Mouse (Mus musculus): ENCODE results near the gene Tirap. TPM values are rescaled to one million over a fixed set of nuclear protein-coding genes. Genes with fewer than 3 reads are reported as not detected.

The Tirap gene
- polyA plus RNA-seq, 1 experiment from 2014 or later = 14.0 TPM

- no peak overlapping the region for H3K4me2 ChIP-seq
- no peak for ATAC-seq (ENCODE audit: borderline replicate concordance, extremely low read depth, low FRiP score, low TSS enrichment)
- H3K4me1 ChIP-seq = no peaks in the 10 kb centered on the region
- H3K4me3 ChIP-seq = no peak overlapping the region
- H3K9me3 ChIP-seq = no peaks in the 10 kb centered on the region
- H3K27me3 ChIP-seq = no peaks in the 10 kb centered on the region
- no peaks in the 10 kb centered on the region for H3K36me3 ChIP-seq
- H3K27ac ChIP-seq = no peak overlapping the region
- 48% methylated on average over 2 of the region's 2 CpGs for WGBS
- no peak overlapping the region for H3K9ac ChIP-seq
Measured at GRCm38 (mm10) chr9:35142221-35142620, 57.9 kb downstream of the Tirap start.

- 69% methylated on average over 5 of the region's 5 CpGs for WGBS
- Histone ChIP-seq H3K4me2 (no peak overlapping the region), H3K27ac (no peak overlapping the region), H3K36me3 (no peaks in the 10 kb centered on the region), H3K4me3 (no peak overlapping the region), H3K27me3 (no peaks in the 10 kb centered on the region), H3K9ac (no peak overlapping the region), H3K9me3 (no peaks in the 10 kb centered on the region), H3K4me1 (0 out of 2 replicates have a peak, but pooled peaks cover 8% of the 10 kb centered on the region)
- no peak for ATAC-seq (ENCODE audit: borderline replicate concordance, extremely low read depth, low FRiP score, low TSS enrichment)
Measured at GRCm38 (mm10) chr9:35139231-35139744, 60.8 kb downstream of the Tirap start.

- H3K4me3 ChIP-seq = no peak overlapping the region
- no peak overlapping the region for H3K9ac ChIP-seq
- H3K27me3 ChIP-seq = no peaks in the 10 kb centered on the region
- no peak overlapping the region for H3K4me2 ChIP-seq
- WGBS = 77% methylated on average over 7 of the region's 7 CpGs
- no peaks in the 10 kb centered on the region for H3K9me3 ChIP-seq
- 0 out of 2 replicates have a peak, but pooled peaks cover 8% of the 10 kb centered on the region for H3K4me1 ChIP-seq
- no peaks in the 10 kb centered on the region for H3K36me3 ChIP-seq
- no peak overlapping the region for H3K27ac ChIP-seq
- no peak for ATAC-seq (ENCODE audit: borderline replicate concordance, extremely low read depth, low FRiP score, low TSS enrichment)
Measured at GRCm38 (mm10) chr9:35138029-35138428, 62.1 kb downstream of the Tirap start.

- no peaks in the 10 kb centered on the region for H3K27me3 ChIP-seq
- H3K4me3 ChIP-seq = no peak overlapping the region
- no peak overlapping the region for H3K4me2 ChIP-seq
- H3K9ac ChIP-seq = no peak overlapping the region
- H3K36me3 ChIP-seq = no peaks in the 10 kb centered on the region
- no peaks in the 10 kb centered on the region for H3K9me3 ChIP-seq
- H3K4me1 ChIP-seq = 0 out of 2 replicates have a peak, but pooled peaks cover 8% of the 10 kb centered on the region
- 44% methylated on average over 6 of the region's 6 CpGs for WGBS
- 0 out of 2 replicates have a peak, but pooled peaks have one; percentile 8 for ATAC-seq (ENCODE audit: borderline replicate concordance, extremely low read depth, low FRiP score, low TSS enrichment)
- H3K27ac ChIP-seq = no peak overlapping the region; the same call in 1 of the 2 replicates
Measured at GRCm38 (mm10) chr9:35135575-35135974, 64.5 kb downstream of the Tirap start.

Other genes starting within 250 kb of the Tirap start
- gene St3gal4, start 81.0 kb downstream of the Tirap start, polyA plus RNA-seq (2015; fragmentation: Nextera tagmentation; extraction: Ambion mirVana) = 36.4 and 37.4 TPM in 2 replicates
- gene Dcps, start 24.2 kb downstream of the Tirap start, polyA plus RNA-seq (2015; fragmentation: Nextera tagmentation; extraction: Ambion mirVana) = 92.6 and 93.1 TPM in 2 replicates
- 113 and 118 TPM in 2 replicates for gene Srpr, start 116 bp downstream of the Tirap start, polyA plus RNA-seq (2015; fragmentation: Nextera tagmentation; extraction: Ambion mirVana)
- gene Foxred1, start 10.8 kb upstream of the Tirap start, polyA plus RNA-seq (2015; fragmentation: Nextera tagmentation; extraction: Ambion mirVana) = 37.9 and 43.0 TPM in 2 replicates
- gene Fam118b, start 67.5 kb upstream of the Tirap start, polyA plus RNA-seq (2015; fragmentation: Nextera tagmentation; extraction: Ambion mirVana) = 35.9 and 36.7 TPM in 2 replicates
- gene Rpusd4, start 67.6 kb upstream of the Tirap start, polyA plus RNA-seq (2015; fragmentation: Nextera tagmentation; extraction: Ambion mirVana) = 24.3 and 27.7 TPM in 2 replicates
- 3.9 and 4.7 TPM in 2 replicates for gene Cdon, start 220.8 kb upstream of the Tirap start, polyA plus RNA-seq (2015; fragmentation: Nextera tagmentation; extraction: Ambion mirVana)